Mouse (Mus musculus) kidney, adult 2 months (tissue): ENCODE results near the gene Htatsf1.

Experiments
- CTCF ChIP-seq: fragments of 200-500 bp; conservative IDR thresholded peaks from 2 replicates; pipeline ENCODE4 v1.5.1; 2011; ENCODE audit warnings: low read depth, mild to moderate bottlenecking, control low read depth, low read length, moderate library complexity, mixed read lengths; ENCODE audit not compliant: insufficient read depth, insufficient read length
- POLR2A ChIP-seq: fragments of 200-500 bp; IDR thresholded peaks from one replicate; pipeline ENCODE4 v1.6.1; 2011; ENCODE audit warnings: low read depth, low read length, control low read depth

DNA sequence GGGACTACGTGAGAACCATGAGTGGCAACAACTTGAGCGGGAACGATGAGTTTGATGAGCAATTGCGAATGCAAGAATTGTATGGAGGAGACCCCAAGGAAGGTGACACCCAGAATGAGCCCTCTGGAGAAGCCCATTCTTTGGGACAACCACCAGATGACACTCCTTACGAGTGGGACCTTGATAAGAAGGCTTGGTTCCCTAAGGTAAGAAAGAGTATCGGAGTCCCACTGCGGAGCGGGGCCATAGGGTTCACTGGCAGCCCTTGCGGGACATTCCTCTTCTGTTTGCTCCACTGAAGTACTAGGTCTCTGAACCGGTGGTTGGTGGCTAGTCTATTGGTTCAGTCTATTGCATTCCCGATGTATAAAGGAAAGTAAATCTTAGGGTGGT, 606 bp downstream of the Htatsf1 start:
- no peak for TF ChIP-seq POLR2A
- TF ChIP-seq CTCF: no peak
